Mouse (Mus musculus) retina, postnatal 1 day (tissue): ENCODE measurements around the gene Chst8.

Experiments
- DNase-seq: peaks from one replicate; pipeline ENCODE4 v3.0.0-alpha.2; 2012

Gene Chst8

GRCm38 (mm10) chr7:34656632-34657031 lies 155.9 kb downstream of the Chst8 start, which contains the start of gene Kctd15:
Kctd15 (minus strand) TSS chr7:34656732.
- DNase-seq, result no peak

DNA sequence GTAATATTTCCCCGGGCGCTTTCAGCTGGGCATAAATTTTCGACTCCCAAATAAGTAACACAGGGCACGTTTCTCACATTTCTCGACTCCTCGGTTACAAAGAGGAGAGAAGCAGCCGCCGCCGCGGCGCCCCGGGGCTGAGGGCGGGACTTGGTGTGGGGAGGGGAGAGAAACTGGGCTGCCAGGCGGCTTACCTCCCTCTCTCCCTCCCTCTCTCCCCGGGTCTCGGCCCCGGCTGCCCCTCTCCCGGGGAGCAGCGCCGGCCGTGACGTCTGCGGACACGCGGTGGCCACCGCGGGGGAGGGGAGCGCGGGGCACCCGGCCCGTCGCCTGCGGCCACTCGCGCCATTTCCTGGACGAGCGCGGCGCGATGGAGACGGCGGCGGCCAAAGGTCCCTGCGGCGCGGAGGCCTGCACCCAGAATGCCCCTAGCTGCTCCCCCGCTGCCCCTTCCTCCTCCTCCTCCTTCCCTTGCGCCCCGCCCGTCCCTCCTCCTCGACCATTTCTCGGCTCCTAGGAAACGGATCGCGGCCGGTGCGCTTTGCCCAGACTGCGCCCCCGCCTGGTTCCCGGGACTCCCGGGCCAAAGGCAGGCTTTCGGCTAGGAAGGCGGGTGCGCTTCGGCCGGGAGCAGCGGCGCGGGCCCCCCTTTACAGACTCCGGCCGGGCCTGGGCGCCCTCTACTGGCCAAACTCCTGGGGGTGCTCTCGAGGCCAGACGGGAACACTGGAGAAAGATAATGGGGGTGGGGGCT lies 157.2 kb downstream of the Chst8 start:
- peak; percentile 97 for DNase-seq

DNA sequence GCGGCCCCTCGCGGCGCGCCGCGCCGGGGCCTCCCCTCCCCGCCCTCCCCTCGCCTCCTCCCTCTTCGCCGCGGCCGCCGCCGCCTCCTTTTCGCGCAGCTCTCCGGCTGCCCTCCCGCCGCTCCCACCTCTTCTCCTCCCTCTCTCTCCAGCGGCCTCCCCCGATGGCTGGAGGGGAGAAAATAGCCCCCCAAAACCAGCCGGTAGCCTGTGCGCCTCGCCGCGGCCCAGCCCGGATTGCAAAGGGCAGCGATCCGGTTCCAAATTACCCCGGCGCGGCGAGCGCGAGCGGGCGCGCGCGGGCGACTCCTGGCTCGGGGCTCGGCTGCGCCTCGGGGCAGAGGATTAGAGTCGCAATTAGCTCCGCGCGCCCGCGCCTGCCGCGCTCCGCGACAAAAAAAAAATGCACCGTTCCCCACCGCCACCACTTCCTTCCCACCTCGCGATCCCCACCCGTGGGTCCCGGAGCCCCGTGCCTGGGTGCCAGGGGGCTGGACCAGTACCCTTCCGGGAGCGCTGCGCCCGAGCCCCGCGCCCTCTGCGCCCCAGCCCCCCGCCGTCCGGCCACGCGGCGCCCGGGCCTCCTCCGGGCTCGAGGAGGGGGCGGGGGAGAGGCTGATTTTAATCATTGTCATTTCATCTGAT lies 157.9 kb downstream of the Chst8 start:
- peak; percentile 90 for DNase-seq

DNA sequence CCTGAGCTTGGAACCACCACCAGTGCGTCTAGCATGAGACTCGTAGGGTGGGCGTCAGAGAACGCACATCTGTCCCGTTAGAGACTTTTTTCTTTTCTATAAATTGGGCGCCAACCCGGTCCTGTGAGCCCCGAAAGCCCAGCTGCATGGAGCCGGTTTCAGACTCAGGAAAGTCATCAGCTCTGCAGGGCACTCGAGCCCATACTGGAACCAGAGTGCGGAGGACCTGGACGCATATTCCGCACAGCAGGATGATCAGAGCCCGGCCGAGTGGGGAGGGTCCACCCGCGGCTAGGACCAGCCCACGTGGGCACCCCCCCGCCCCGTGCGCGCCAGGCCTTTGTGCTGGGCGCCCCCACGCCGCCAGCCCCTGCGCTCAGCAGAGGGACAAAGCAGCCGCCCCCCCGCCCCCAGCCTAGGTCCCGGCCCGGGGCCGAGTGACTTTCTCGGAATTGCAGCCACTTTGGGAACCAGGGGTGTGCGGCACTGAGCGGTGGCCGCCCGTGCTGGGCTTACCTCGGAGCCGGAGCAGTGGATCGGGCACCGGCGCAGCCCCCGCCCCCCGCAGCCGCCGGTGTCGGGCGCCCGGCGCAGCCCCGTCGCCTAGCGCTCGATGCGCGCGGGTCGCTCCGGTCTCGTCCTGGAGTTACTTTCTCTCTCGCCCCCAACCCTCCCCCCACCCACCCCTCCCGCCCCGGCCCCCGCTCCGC lies 158.6 kb downstream of the Chst8 start:
- peak; percentile 71 for DNase-seq

GRCm38 (mm10) chr7:34652751-34653502 lies 159.6 kb downstream of the Chst8 start:
- peak; percentile 73 for DNase-seq

GRCm38 (mm10) chr7:34651381-34651780 lies 161.1 kb downstream of the Chst8 start:
- DNase-seq, result no peak

- peak; percentile 34 for DNase-seq
These were observed 165.5 kb downstream of the Chst8 start for GRCm38 (mm10) chr7:34647052-34647451.

GRCm38 (mm10) chr7:34646144-34646795 lies 166.2 kb downstream of the Chst8 start:
- DNase-seq, result no peak

DNA sequence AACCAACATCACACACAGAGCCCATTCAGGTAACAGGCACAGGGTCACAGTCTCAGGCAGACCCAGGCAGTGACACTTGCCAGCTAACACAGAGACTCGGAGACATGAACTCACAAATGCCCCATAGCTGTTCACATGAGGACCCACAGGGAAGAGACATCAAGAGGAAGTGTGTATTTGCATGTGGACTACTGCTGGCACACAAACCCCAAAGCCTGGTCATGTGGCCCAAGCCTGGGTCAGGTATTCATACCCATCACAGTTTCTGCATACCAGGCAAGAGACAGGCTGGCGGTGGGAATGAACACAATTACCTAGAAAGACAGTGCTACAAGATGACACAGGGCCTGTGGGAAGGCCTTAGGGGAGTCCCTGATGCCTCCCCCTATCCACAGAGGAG lies 166.9 kb downstream of the Chst8 start:
- DNase-seq, result no peak

- no peak for DNase-seq
These were observed 167.9 kb downstream of the Chst8 start for GRCm38 (mm10) chr7:34644591-34644990.

- no peak for DNase-seq
These were observed 169.2 kb downstream of the Chst8 start for GRCm38 (mm10) chr7:34643329-34643728.

DNA sequence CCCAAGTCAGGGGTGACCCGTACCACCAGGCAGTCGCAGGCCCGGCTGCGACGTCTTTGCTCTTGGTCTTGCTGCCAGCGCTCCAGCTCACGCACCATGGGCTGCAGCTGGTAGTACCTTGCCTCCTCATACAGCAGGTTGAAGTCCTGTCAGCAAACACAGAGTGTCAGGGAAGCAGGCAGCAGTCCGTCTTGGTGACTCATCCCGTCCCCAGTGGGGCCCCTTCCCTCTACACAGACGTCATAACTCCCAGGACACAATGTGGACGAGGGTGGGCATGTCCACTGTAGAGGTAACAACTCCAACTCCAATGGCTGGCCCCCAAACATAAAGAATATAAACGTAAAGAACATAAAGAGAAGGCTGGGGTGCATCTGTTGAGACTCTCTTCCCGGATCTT lies 170.5 kb downstream of the Chst8 start:
- DNase-seq, result no peak

- DNase-seq, result no peak
These were observed 172.7 kb downstream of the Chst8 start for GRCm38 (mm10) chr7:34639798-34640197.

GRCm38 (mm10) chr7:34636661-34637060 lies 175.8 kb downstream of the Chst8 start:
- no peak for DNase-seq

DNA sequence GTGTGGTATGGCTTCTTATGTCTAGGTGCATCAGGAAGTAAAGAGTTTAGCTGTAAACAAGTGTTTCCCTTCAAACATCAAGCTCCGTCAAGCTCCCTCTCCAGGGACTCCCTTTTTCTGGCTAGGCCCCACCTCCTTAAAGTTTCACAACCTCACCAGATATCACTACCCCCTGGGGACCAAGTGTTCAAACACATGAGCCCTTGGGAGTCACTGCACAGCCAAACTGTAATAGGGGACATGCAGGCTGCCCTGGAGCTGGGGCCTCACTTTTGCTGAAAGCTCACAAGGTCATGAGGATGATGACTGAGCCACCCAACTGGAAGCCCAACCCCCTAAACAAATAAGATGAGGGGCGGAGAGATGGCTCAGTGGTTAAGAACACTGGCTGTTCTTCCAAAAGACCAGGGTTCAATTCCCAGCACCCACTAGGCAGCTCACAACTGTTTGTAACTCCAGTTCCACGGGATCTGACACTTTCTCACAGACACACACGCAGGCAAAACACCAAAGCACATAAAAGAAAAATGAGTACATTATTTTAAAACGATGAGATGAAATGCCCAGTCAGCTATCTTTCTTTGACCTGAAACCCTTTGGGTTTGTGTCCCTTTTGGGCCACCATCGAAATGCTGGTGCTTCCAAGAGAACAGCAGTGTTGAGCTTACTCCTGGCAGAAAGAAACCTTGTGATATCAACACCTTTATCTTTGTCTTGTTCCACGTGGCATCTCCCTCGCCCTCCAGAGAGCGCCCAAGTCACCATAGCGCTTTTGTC lies 179.4 kb downstream of the Chst8 start:
- no peak for DNase-seq

DNA sequence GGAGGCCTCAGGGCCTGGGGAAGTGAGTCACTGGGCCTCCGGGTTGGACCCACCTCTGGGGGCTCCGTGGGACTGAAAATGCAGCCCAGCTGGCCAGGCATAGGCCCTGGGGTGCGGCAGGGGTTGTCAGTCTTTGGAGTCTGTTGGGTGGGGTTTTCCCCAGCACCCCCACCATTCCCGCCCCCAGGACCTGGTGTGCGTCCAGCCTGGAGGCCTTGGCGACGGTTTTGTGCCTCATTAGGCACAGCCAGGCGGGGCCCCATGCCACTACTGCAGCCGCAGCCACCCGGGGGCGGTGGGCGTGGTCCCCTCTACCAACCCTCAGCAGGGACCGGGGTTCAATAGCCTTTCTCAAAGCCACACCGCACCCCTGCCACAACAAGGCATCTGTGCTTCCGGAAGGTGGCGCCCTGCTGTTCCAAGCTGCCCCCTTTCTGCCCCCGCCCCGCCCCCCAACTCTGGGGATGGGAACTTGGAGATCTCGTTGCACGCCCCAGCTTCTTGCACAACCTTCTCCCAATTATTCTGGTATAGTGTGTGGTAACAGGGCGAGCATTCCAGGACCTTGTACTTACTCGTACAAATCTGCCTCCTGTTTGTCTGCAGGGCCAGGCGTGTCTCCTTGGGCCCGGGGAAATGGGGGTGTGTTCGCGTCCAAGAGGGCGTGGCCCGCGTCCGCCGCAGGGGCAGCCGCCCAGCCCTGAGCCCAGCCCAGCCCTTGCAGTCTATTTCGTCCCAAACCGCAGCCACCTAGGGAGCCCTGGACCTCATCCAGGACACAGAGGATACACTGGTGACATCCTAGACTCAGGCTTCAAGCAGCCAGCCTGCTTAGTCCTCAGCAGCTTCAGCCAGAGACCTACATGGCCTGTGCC lies 182.1 kb downstream of the Chst8 start:
- peak; percentile 89 for DNase-seq

DNA sequence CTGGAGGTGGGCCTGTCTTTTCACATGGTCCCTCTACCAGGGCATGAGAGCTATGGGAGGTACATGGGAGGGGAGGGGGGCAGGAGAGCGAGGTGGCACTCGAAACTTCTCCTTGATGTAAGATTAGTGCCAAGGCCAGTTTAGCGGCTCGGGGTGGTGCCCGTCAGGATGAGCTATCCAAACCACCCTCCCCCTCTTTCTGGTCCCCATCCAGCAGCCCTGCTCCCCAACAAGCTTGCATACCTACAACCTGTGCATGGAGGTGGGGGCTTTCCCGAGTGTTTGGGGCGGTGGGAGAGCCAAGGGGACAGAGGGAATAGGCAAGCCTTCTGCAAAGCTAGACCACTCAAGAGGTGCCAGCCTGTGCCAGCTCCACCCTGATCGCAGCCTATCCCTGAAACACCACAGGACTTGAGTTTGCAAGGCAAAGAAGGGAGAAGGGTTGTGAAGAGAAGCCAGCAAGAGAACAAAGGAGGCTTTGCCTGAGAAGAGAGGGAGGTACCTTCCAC lies 182.8 kb downstream of the Chst8 start:
- no peak for DNase-seq
